Mouse (Mus musculus) thymus, adult 18-20 months (tissue): ENCODE results near the gene Samd14.
"Not testable (repeated sequence)": the region's sequence is repeated elsewhere in the genome, so short reads cannot be mapped to it uniquely, and the experiment has no call there.

Experiments used
- DNase-seq, 2 experiments: peaks; one replicate each; pipeline ENCODE4 v3.0.0; 2022; ENCODE audit warnings: mixed read lengths in 2 of 2

Gene Samd14

DNA sequence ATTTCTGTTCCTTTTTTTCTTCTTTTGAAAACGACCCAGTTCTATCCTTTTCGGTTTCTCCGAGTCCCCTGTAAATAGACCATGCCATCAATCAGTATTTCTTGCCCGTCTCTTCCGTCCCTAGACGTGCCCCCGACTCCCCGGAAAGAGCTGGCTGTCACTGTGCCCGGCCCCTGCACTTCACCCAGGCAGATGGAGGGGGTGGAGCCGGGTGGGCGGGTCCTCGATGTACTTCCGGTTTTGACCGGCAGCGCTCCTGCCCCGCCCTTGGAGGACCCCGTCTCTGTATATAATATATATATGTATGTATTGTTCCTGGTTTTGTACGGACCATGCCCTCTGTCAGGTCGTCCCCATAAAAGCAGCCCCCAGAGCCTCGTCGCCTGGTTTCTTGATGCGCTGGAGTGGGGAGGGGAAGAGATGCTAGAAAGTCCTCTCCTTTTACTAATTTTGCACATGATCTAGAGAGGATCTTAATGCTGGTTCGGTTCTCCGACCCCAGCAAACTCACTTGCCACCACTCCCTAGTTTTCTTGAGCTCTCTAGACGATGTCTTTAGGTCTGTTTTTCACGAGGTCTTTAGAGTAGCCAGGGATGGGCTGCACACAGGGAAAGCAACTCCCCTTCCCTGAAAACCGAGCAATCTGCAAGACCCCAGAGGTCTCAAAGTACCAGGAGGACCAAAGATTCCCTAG lies 3.0 kb upstream of the Samd14 start:
- DNase-seq: peak; percentile 70 to 74

- no peak for DNase-seq
Observed at GRCm38 (mm10) chr11:95007418-95007817, 2.3 kb upstream of the Samd14 start.

GRCm38 (mm10) chr11:95008661-95009628 lies 734 bp upstream of the Samd14 start:
- no peak for DNase-seq

DNA sequence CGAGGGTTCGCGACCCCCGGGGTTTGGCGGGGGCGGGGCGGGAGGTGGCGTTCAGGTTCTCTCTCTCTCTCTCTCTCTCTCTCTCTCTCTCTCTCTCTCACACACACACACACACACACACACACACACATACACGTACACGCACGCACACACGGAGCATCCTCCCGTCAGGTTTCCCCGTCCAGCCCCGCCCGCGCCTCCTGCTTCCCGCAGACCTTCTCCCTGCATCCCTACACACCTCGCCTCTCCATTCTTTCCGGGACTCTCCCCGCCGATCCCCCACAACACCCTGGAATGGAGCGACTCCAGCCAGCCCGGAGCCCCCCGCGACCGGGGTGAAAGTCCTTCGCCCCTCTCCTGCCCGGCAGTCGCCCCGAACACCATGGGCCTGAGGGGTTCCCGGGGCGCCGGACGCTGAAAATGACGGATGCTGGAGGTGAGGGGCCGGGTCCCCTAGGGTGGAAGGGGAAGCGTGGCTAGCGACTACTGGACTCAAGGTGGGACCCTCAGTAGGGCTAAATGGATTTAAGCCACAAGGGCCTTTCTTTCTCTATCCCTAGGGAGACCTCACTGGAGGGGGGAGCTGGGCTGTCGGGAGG lies 561 bp downstream of the Samd14 start:
- DNase-seq: no peak

GRCm38 (mm10) chr11:95010841-95011403 lies 1.2 kb downstream of the Samd14 start:
- DNase-seq: not testable (repeated sequence)

DNA sequence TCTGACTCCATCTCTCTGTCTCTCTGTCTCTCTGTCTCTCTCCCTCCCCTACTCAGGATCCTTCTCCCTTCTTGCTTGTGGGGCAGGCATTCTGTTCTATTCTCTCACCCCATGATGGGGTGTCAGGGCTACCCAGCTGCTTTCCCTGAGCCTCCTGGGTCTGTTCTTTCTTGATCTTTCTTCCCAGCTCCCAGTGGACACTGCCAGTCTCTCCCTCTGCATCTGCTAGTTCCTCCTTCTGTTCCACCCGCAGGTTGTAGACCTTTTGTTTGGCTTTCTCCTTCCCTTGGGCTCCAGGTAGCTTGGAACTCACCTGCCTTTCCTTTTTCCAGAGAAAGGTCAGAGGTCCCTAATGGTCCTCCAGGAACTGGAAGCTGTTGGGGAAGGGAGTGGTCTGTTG lies 1.7 kb downstream of the Samd14 start:
- no peak for DNase-seq

DNA sequence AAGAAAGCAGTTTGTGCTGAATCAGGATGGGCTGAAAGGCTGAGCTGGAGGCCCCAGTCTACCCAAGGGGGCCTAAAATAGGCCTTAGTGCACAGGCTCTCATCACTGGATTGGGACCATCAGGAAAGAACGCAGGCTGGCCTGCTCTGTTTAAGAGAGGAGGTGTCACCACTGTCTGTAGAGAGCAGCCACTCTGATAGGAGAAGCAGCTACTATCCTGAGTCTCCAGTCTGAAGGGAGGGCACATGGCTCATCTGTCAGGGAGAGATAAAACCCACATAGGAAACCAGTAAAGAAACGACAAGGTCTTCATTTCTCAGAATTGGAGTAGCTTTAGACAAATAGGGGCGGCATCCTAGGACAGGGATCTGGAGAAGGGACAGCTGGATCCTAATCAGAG lies 2.4 kb downstream of the Samd14 start:
- DNase-seq: no peak

- DNase-seq: no peak
Observed at GRCm38 (mm10) chr11:95012487-95012886, 2.8 kb downstream of the Samd14 start.

GRCm38 (mm10) chr11:95015484-95015883 lies 5.8 kb downstream of the Samd14 start:
- DNase-seq: no peak

- no peak for DNase-seq
Observed at GRCm38 (mm10) chr11:95022237-95022992, 12.7 kb downstream of the Samd14 start.

DNA sequence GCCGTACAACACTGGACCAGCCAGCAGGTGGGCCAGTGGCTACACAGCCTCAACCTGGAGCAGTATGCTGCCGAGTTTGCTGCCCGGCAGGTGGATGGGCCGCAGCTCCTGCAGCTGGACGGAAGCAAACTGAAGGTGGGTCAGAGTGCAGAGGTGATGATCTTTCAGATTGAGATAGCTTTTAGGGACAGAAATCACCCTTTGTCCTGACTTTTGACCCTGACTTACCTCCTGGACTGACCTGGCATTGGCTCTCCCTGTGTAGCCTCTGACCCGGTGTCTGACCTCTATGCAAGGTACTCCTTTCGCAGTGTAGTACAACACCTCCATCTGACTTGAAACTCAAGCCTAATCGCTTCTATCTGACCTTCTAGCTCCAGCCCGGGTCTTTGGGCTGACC lies 13.8 kb downstream of the Samd14 start:
- DNase-seq: no peak

DNA sequence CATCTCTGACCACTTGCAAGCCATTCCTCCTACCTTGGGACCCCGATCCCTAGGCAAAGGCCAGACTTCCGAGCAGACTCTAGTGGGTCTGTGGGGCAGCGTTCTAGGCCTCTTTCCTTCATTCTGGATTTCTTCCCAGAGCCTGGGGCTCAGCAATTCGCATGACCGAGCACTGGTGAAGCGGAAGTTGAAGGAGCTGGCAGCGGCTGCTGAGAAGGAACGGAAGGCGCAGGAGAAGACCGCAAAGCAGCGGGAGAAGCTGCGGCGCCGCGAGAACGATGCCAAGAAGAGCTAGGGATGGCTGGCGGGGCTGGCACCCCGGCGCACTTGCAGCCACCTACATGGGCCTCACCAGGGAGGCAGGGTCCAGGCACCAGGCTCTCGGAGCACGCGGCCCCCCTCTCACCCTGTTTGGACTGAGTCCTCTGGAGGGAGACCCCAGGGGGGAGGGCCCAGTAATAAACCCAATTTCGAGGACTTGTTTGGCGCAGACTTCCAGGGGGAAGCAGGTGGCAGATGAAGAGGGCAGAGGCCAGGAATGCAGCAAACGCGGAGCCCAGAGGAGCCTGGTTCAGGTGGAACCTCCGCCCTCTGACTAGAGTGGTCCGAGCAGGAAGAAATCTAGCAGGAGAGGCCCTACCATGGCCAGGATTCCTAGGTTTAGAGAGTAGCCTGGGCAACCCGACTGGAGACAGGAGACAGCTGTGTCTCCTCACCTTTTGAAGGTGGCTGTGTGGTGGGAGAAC lies 14.9 kb downstream of the Samd14 start:
- DNase-seq: no peak

DNA sequence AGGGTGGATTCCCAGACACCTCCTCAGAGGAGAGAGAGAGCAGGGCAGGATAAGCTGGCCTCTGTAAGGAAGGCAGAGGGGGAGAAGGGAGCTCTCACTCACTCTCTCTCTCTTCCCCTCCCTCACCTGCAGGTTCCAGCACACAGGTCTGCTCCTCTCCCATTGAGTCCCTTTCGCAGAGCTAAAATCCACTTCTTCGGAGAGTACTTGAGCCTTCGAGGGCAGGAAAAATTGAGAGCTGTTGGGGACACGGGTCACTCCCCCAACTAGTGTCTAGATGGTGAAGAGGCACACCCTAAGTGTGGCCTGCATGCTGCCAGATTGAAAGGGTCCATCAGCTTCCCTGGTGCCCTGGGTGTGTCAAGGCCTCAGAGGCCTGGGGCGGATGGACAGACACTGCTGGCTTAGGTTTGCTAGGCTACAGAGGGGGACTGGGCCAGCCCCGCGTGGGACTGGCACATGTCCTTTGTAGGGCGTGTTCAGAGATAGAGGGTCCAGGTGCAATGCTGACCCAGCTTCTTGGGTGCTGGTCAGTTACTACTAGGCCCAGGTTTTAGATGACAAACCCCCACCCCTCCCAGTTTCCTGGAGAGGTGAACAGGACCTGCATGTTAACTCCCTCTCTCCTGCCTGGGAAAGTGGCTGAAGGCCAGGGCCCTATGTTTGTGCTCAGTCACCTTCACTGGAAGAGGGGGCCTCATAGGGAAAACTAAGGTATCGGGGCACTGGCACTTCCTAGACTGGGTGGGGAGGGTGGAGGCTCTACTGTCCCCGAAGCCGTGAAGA lies 15.7 kb downstream of the Samd14 start:
- no peak for DNase-seq

GRCm38 (mm10) chr11:95026090-95026542 lies 16.4 kb downstream of the Samd14 start:
- no peak for DNase-seq

DNA sequence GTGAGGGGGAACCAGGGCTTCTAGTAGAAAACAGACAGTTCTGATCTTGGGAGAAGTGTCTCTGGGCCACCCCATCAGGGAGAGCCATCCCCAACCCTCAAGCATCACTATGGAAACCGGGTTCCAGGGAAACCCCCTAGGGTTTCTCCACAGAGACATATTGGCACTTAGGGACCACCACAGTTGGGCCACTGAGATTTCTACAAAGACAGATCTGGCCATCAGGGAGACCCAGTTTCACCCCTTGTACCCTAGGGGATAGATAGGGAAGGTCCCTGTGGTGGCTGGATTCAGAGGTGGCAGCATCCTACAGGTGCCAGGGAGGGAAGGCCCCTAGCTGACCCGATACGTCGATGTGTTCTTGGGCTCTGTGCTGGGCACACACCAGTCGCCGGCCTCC lies 17.2 kb downstream of the Samd14 start:
- no peak for DNase-seq

GRCm38 (mm10) chr11:95027850-95028470 lies 18.3 kb downstream of the Samd14 start:
- DNase-seq: no peak

DNA sequence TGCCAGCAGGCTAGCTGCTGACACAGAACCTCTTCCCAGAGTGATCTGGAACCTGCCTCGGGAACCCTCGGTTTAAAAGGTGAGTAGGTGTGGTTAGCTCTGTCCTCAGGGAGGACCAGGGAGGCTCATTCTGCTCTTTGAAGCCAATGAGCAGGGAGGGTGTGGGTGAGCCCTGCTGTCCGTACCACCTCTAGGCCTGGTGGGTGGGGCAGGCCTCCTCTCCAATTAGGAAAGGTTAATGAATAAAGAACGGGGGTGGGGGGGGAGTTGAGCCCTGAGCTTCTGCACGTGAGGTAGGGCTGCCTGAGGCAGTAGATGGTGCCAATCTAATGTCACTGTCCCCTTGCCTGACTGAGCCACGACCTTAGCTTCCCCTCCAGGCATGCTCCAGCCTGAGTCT lies 23.3 kb downstream of the Samd14 start:
- no peak for DNase-seq

DNA sequence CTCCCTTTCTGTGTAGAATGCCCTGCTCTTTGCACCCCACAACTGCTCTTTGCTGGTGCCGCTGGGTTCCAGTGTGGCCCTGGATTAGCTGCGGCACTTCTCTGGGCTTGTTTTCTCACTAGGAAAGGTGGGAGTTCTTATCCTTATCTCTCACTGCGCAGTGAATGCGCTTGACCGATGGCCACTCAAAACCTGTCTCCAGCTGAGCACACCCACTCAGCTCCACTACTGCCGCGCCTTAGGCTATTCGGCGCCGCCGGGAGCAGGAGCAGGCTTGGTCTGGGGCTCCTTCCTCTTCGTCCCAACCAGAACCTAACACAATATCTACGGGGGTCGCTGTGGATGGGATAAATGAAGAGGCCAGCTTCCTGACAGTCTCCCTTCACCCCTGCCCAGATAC lies 23.9 kb downstream of the Samd14 start:
- no peak for DNase-seq

DNA sequence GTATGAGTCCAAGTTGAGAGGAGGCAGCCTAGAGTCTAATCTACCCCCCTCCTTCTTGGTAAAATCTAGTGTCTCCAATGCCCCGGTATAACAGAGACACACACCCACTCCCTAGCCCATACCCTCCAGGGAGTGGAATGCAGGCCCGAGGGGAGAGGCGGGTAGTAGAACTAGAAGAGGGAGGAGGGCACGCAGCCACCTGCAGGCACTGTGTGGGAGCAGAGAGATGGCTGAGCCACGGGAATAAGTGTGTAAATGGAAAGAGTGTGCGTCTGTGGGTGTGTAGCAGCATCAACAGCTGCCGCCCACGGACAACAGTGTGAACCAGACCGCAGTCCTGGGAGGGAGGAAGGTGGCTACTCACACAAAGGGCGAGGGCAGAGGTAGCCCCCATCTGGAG lies 25.2 kb downstream of the Samd14 start:
- DNase-seq: no peak

- no peak for DNase-seq
Observed at GRCm38 (mm10) chr11:95036521-95036920, 26.8 kb downstream of the Samd14 start.
